Mouse (Mus musculus): ENCODE results near the gene Efna4. TPM values are rescaled to one million over a fixed set of nuclear protein-coding genes. Genes with fewer than 3 reads are reported as not detected.

Gene Efna4
- total and polyA plus RNA-seq, 3 experiments: 0.21 to 0.86 (median 0.36) TPM

- H3K27ac ChIP-seq: no peak overlapping the region
- TF ChIP-seq EP300 (IDR thresholded peaks at IDR 0.05; ENCODE audit: insufficient read depth, low read depth, low read length): no peak
- WGBS: 84% methylated on average over 8 of the region's 8 CpGs
- H3K79me2 ChIP-seq (replicated peaks; ENCODE audit: control insufficient read depth, insufficient read depth, low read length): no peaks in the 10 kb centered on the region
- H3K36me3 ChIP-seq (ENCODE audit: control insufficient read depth, insufficient read depth, low read length): no peaks in the 10 kb centered on the region
- no peak overlapping the region for H3K4me3 ChIP-seq
- H3K27me3 ChIP-seq (ENCODE audit: control insufficient read depth, insufficient read depth, low read length): no peaks in the 10 kb centered on the region
- intact Hi-C loops (cut with DNase I): no loop called here
- DNase-seq: no peak
- H3K9ac ChIP-seq (ENCODE audit: low read depth, low read length): no peak overlapping the region
- H3K4me1 ChIP-seq (ENCODE audit: control insufficient read depth, insufficient read depth, low read length): no peaks in the 10 kb centered on the region
These were observed 32.1 kb downstream of the Efna4 start for GRCm38 (mm10) chr3:89305551-89306325.

- WGBS: 74% methylated on average over 4 of the region's 4 CpGs
- intact Hi-C loops (cut with DNase I): no loop called here
- TF ChIP-seq POLR2A (IDR thresholded peaks at IDR 0.05; ENCODE audit: insufficient read depth, low read depth, low read length): no peak
- no peak for TF ChIP-seq CTCF (IDR thresholded peaks at IDR 0.05)
- TF ChIP-seq EP300 (IDR thresholded peaks at IDR 0.05; ENCODE audit: insufficient read depth, low read depth, low read length): no peak
- Histone ChIP-seq H3K9ac (ENCODE audit: low read depth, low read length) (no peak overlapping the region), H3K27ac (no peak overlapping the region), H3K4me1 (ENCODE audit: control insufficient read depth, insufficient read depth, low read length) (no peaks in the 10 kb centered on the region; the same call in 1 of the 2 replicates), H3K4me3 (no peak overlapping the region), H3K36me3 (ENCODE audit: control insufficient read depth, insufficient read depth, low read length) (no peaks in the 10 kb centered on the region), H3K79me2 (replicated peaks; ENCODE audit: control insufficient read depth, insufficient read depth, low read length) (no peaks in the 10 kb centered on the region), H3K27me3 (ENCODE audit: control insufficient read depth, insufficient read depth, low read length) (no peaks in the 10 kb centered on the region)
- DNase-seq: no peak
These were observed 32.7 kb downstream of the Efna4 start for GRCm38 (mm10) chr3:89305105-89305504.

- TF ChIP-seq EP300 (IDR thresholded peaks at IDR 0.05; ENCODE audit: insufficient read depth, low read depth, low read length) (no peak), CTCF (IDR thresholded peaks at IDR 0.05) (no peak), POLR2A (IDR thresholded peaks at IDR 0.05; ENCODE audit: insufficient read depth, low read depth, low read length) (no peak)
- 74% methylated on average over 6 of the region's 6 CpGs for WGBS
- intact Hi-C loops (cut with DNase I): no loop called here
- Histone ChIP-seq H3K36me3 (ENCODE audit: control insufficient read depth, insufficient read depth, low read length) (no peaks in the 10 kb centered on the region), H3K79me2 (replicated peaks; ENCODE audit: control insufficient read depth, insufficient read depth, low read length) (no peaks in the 10 kb centered on the region), H3K27ac (no peak overlapping the region), H3K27me3 (ENCODE audit: control insufficient read depth, insufficient read depth, low read length) (no peaks in the 10 kb centered on the region), H3K4me3 (no peak overlapping the region), H3K9ac (ENCODE audit: low read depth, low read length) (no peak overlapping the region), H3K4me1 (ENCODE audit: control insufficient read depth, insufficient read depth, low read length) (no peaks in the 10 kb centered on the region; the same call in 1 of the 2 replicates)
- DNase-seq: no peak
These were observed 33.4 kb downstream of the Efna4 start for GRCm38 (mm10) chr3:89304440-89304839.

GRCm38 (mm10) chr3:89300514-89300913 is 37.3 kb downstream of the Efna4 start:
- H3K36me3 ChIP-seq (ENCODE audit: control insufficient read depth, insufficient read depth, low read length): no peaks in the 10 kb centered on the region
- no peaks in the 10 kb centered on the region; the same call in 1 of the 2 replicates for H3K4me1 ChIP-seq (ENCODE audit: control insufficient read depth, insufficient read depth, low read length)
- TF ChIP-seq EP300 (IDR thresholded peaks at IDR 0.05; ENCODE audit: insufficient read depth, low read depth, low read length): no peak
- TF ChIP-seq POLR2A (IDR thresholded peaks at IDR 0.05; ENCODE audit: insufficient read depth, low read depth, low read length): no peak
- TF ChIP-seq CTCF (IDR thresholded peaks at IDR 0.05): peak; percentile 52
- H3K27ac ChIP-seq: no peak overlapping the region
- H3K79me2 ChIP-seq (replicated peaks; ENCODE audit: control insufficient read depth, insufficient read depth, low read length): no peaks in the 10 kb centered on the region
- 77% methylated on average over 2 of the region's 2 CpGs for WGBS
- no peak overlapping the region for H3K4me3 ChIP-seq
- H3K9ac ChIP-seq (ENCODE audit: low read depth, low read length): no peak overlapping the region
- no peaks in the 10 kb centered on the region for H3K27me3 ChIP-seq (ENCODE audit: control insufficient read depth, insufficient read depth, low read length)
- intact Hi-C loops (cut with DNase I): no loop called here
- no peak for DNase-seq

GRCm38 (mm10) chr3:89300071-89300470 is 37.8 kb downstream of the Efna4 start:
- Histone ChIP-seq H3K4me3 (no peak overlapping the region), H3K9ac (ENCODE audit: low read depth, low read length) (no peak overlapping the region), H3K36me3 (ENCODE audit: control insufficient read depth, insufficient read depth, low read length) (no peaks in the 10 kb centered on the region), H3K27ac (no peak overlapping the region), H3K79me2 (replicated peaks; ENCODE audit: control insufficient read depth, insufficient read depth, low read length) (no peaks in the 10 kb centered on the region), H3K27me3 (ENCODE audit: control insufficient read depth, insufficient read depth, low read length) (no peaks in the 10 kb centered on the region), H3K4me1 (ENCODE audit: control insufficient read depth, insufficient read depth, low read length) (no peaks in the 10 kb centered on the region; the same call in 1 of the 2 replicates)
- intact Hi-C loops (cut with DNase I): no loop called here
- TF ChIP-seq POLR2A (IDR thresholded peaks at IDR 0.05; ENCODE audit: insufficient read depth, low read depth, low read length) (no peak), CTCF (IDR thresholded peaks at IDR 0.05) (no peak), EP300 (IDR thresholded peaks at IDR 0.05; ENCODE audit: insufficient read depth, low read depth, low read length) (no peak)
- DNase-seq: no peak
- WGBS: 53% methylated on average over 1 of the region's 1 CpGs

- Histone ChIP-seq H3K9ac (ENCODE audit: low read depth, low read length) (peak overlapping the region; percentile 46), H3K4me3 (peak overlapping the region; percentile 22), H3K4me1 (ENCODE audit: control insufficient read depth, insufficient read depth, low read length) (no peaks in the 10 kb centered on the region; the same call in 1 of the 2 replicates), H3K27ac (peak overlapping the region; percentile 3; the same call in 1 of the 2 replicates), H3K79me2 (replicated peaks; ENCODE audit: control insufficient read depth, insufficient read depth, low read length) (no peaks in the 10 kb centered on the region), H3K27me3 (ENCODE audit: control insufficient read depth, insufficient read depth, low read length) (no peaks in the 10 kb centered on the region), H3K36me3 (ENCODE audit: control insufficient read depth, insufficient read depth, low read length) (no peaks in the 10 kb centered on the region)
- intact Hi-C loops (cut with DNase I): no loop called here
- peak; percentile 37 to 43 for DNase-seq
- no peak for TF ChIP-seq EP300 (IDR thresholded peaks at IDR 0.05; ENCODE audit: insufficient read depth, low read depth, low read length)
- TF ChIP-seq CTCF (IDR thresholded peaks at IDR 0.05): peak; percentile 33; the same call in 1 of the 2 replicates
- TF ChIP-seq POLR2A (IDR thresholded peaks at IDR 0.05; ENCODE audit: insufficient read depth, low read depth, low read length): no peak
- WGBS: under 1% methylated on average over 14 of the region's 14 CpGs
These were observed 38.3 kb downstream of the Efna4 start for GRCm38 (mm10) chr3:89299499-89299898.
